Mouse (Mus musculus) forebrain, postnatal 0 days (tissue): ENCODE data around the gene Il34. TPM values are rescaled to one million over a fixed set of nuclear protein-coding genes. Genes with fewer than 3 reads are reported as not detected.

Experiments
- ATAC-seq: fragments of 200-750 bp; cut with Nextera tagmentation; 2 replicates; pipeline ENCODE4 v1.8.0; 2017; ENCODE audit warnings: mild to moderate bottlenecking, moderate library complexity
- DNase-seq: peaks from one replicate; pipeline ENCODE4 v3.0.0-alpha.2; 2015
- H3K27ac ChIP-seq: fragments of 300-500 bp; sonication (generic); 2 replicates; pipeline ENCODE4 v1.5.1; 2014; ENCODE audit warnings: low read depth, mild to moderate bottlenecking, antibody characterized with exemption, low read length, moderate library complexity, mixed read lengths
- H3K27me3 ChIP-seq: fragments of 300-500 bp; sonication (generic); 2 replicates; pipeline ENCODE4 v1.6.1; 2014; ENCODE audit warnings: mild to moderate bottlenecking, low read length, mixed read lengths; ENCODE audit not compliant: insufficient read depth
- H3K36me3 ChIP-seq: fragments of 300-500 bp; sonication (generic); 2 replicates; pipeline ENCODE4 v1.6.1; 2014; ENCODE audit warnings: mild to moderate bottlenecking, moderate library complexity; ENCODE audit not compliant: insufficient read depth
- H3K4me1 ChIP-seq: fragments of 300-500 bp; sonication (generic); 2 replicates; pipeline ENCODE4 v1.6.1; 2014; ENCODE audit warnings: antibody characterized with exemption; ENCODE audit not compliant: insufficient read depth
- H3K4me2 ChIP-seq: fragments of 300-500 bp; sonication (generic); 2 replicates; pipeline ENCODE4 v1.6.1; 2014; ENCODE audit warnings: low read depth, mild to moderate bottlenecking, moderate library complexity
- H3K4me3 ChIP-seq: fragments of 300-500 bp; sonication (generic); 2 replicates; pipeline ENCODE4 v1.5.1; 2014; ENCODE audit warnings: low read depth, low read length, mixed read lengths
- H3K9ac ChIP-seq: fragments of 300-500 bp; sonication (generic); 2 replicates; pipeline ENCODE4 v1.6.1; 2014; ENCODE audit warnings: mild to moderate bottlenecking
- H3K9me3 ChIP-seq: fragments of 300-500 bp; sonication (generic); 2 replicates; pipeline ENCODE4 v1.6.1; 2016; ENCODE audit warnings: low read length
- CTCF ChIP-seq: sonication (generic); IDR thresholded peaks from 2 replicates; pipeline ENCODE4 v1.5.1; 2016; ENCODE audit warnings: antibody characterized with exemption, control low read depth, low read depth
- WGBS: fragments of 180-500 bp; shearing (Covaris S2); extraction: QIAGEN DNeasy Blood & Tissue Kit; methylation state at CpG from one replicate; pipeline ENCODE4 v1.1.7; 2014; 5-methylcytosine and 5-hydroxymethylcytosine counted together
- polyA plus RNA-seq: library from polyadenylated mRNA; unstranded; fragments of >200 nt; fragmentation: Nextera tagmentation; extraction: Ambion mirVana; gene quantifications from 2 replicates; pipeline ENCODE4 v1.2.1, GENCODE M21; 2015
- total RNA-seq: library from RNA; depleted of rRNA; stranded (reverse); fragments of >200 nt; gene quantifications from 2 replicates; pipeline ENCODE4 v1.2.3, GENCODE M21; 2014

The Il34 gene
- total and polyA plus RNA-seq, 2 experiments from 2014 or later: 8.8 to 11.1 TPM

DNA sequence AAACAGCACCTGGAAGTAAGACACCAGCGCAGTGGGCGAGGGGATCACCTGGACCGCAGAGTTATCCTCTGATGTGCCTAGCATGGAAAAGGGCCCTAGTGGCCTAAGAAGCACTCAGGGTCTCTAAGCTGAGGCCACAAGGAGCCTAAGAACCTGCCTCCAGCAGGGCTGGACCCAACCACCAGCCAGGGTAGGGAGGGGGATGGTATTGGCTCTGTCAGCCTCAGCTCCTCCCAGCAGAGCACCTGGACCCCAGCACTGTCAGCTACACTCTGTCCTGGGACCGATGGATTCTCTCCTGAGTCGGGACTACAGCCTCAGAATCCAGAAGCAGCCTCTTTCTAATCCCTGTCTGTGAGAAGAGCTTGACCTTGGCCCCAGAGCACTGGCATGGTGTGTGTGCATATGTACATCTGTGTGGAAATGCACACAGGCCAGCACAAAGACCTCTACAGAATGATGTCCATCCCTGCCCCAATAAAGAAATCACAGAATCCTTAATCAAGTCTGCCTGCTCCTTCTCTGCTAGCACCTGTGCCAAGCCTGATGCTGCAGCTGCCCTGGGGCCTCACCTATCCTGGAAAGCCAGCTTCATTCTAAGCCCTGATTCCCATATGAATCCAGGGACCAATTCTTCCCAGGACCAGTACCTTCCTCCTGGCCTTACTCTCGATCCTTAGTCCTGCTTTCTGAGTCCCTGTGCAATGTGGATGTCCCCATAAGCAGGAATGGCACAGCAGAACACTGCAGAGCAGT is 85.6 kb downstream of the Il34 start:
- Histone ChIP-seq H3K9me3 (no peaks in the 10 kb centered on the region), H3K36me3 (peaks cover 4% of the 10 kb centered on the region; the same call in 1 of the 2 replicates), H3K27me3 (no peaks in the 10 kb centered on the region), H3K4me1 (peaks cover 51% of the 10 kb centered on the region), H3K4me2 (peak overlapping the region; percentile 64), H3K27ac (peak overlapping the region; percentile 93), H3K9ac (peak overlapping the region; percentile 99), H3K4me3 (peak overlapping the region; percentile 89)
- TF ChIP-seq CTCF: no peak
- ATAC-seq (no peak), DNase-seq (no peak)
- WGBS: 56% methylated on average over 6 of the region's 6 CpGs

DNA sequence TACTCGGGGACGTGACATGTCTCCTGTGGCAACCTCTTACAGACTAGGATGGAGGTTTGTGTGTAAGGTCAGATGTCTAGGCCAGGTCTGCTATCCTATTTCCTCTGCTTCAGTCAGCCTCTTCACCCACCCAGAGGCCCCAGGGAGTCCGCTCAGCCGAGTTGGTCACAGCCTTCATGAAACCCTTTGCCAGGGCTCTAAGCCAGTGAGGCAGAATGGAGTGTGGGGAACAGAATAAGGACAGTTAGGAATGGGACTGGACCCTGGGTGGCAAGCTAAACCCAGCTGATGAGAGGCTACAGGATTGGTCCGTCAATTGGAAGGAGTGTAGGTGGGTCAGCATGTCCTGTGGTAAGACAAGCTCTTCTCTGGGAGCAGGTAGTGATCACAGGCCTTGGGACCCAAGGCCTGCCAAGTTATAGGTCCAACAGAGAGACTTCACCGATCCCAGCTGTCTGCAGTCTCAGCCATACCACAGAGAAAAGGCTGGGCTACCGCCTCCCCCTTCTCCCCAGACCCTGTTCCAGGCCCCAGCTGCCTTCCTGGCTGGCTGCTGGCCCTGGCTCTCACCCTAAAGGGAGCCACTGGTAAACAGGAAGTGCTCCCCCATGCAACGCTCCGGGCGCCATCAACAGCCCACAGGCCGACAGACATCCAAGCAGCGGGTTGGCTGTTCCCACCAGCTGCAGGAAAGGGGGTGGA is 86.6 kb downstream of the Il34 start:
- peak; percentile 70 for DNase-seq
- H3K9ac ChIP-seq: peak overlapping the region; percentile 1; the same call in 1 of the 2 replicates

GRCm38 (mm10) chr8:110718209-110718968 is 87.3 kb downstream of the Il34 start:
- peaks cover 55% of the 10 kb centered on the region for H3K4me1 ChIP-seq
- no peak for TF ChIP-seq CTCF
- ATAC-seq (no peak), DNase-seq (no peak)
- no peak overlapping the region for H3K9ac ChIP-seq
- peak overlapping the region; percentile 93 for H3K27ac ChIP-seq
- 80% methylated on average over 8 of the region's 8 CpGs for WGBS
- H3K36me3 ChIP-seq: 0 out of 2 replicates have a peak, but pooled peaks cover 4% of the 10 kb centered on the region
- H3K27me3 ChIP-seq: no peaks in the 10 kb centered on the region
- H3K4me3 ChIP-seq: no peak overlapping the region
- no peaks in the 10 kb centered on the region for H3K9me3 ChIP-seq
- no peak overlapping the region for H3K4me2 ChIP-seq

More for the DNA sequence above, 86.6 kb downstream of the Il34 start:
- Histone ChIP-seq H3K9me3 (no peaks in the 10 kb centered on the region), H3K36me3 (0 out of 2 replicates have a peak, but pooled peaks cover 4% of the 10 kb centered on the region), H3K27me3 (no peaks in the 10 kb centered on the region), H3K4me3 (no peak overlapping the region), H3K4me1 (peaks cover 54% of the 10 kb centered on the region), H3K4me2 (no peak overlapping the region), H3K27ac (peak overlapping the region; percentile 93)
- WGBS: 34% methylated on average over 12 of the region's 12 CpGs
- ATAC-seq: peak; percentile 12
- TF ChIP-seq CTCF: no peak

DNA sequence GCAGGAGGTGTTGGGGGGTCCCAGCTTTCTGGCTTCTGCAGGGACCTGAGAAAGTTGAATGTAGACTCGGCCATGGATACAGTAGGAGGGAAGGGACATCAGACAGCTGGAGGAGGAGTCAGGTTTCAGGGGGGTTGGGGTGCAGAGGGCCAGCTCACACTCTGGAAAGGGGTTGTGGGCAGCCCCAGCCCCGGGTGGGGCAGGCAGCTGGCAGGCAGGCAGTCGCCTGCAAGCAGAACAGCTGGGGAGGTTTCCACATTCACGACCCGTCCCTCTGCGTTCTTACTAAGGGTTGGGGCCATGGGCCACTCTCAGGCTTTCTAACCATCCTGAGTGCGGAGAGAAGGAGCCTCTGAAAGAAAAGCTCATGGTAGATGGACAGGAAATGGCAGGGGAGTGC is 88.6 kb downstream of the Il34 start:
- ATAC-seq (no peak), DNase-seq (no peak)
- WGBS: 73% methylated on average over 7 of the region's 7 CpGs
- no peak overlapping the region for H3K4me3 ChIP-seq
- H3K27ac ChIP-seq: peak overlapping the region; percentile 91; the same call in 1 of the 2 replicates
- H3K4me2 ChIP-seq: no peak overlapping the region
- H3K9me3 ChIP-seq: no peaks in the 10 kb centered on the region
- H3K4me1 ChIP-seq: peaks cover 55% of the 10 kb centered on the region
- no peak for TF ChIP-seq CTCF
- H3K27me3 ChIP-seq: no peaks in the 10 kb centered on the region
- no peak overlapping the region for H3K9ac ChIP-seq
- H3K36me3 ChIP-seq: peaks cover 15% of the 10 kb centered on the region

- Histone ChIP-seq H3K4me3 (no peak overlapping the region), H3K36me3 (peaks cover 22% of the 10 kb centered on the region), H3K9me3 (no peaks in the 10 kb centered on the region), H3K9ac (0 out of 2 replicates have a peak overlapping the region, but pooled peaks have one; percentile 10), H3K27ac (peak overlapping the region; percentile 91), H3K4me2 (no peak overlapping the region), H3K27me3 (no peaks in the 10 kb centered on the region), H3K4me1 (peaks cover 55% of the 10 kb centered on the region)
- DNase-seq (peak; percentile 86), ATAC-seq (peak; percentile 76)
- WGBS: 28% methylated on average over 4 of the region's 4 CpGs
- TF ChIP-seq CTCF: no peak
These were observed 89.6 kb downstream of the Il34 start for GRCm38 (mm10) chr8:110716075-110716474.

GRCm38 (mm10) chr8:110714827-110715519 is 90.8 kb downstream of the Il34 start:
- Histone ChIP-seq H3K27ac (peak overlapping the region; percentile 91), H3K4me1 (peaks cover 50% of the 10 kb centered on the region), H3K9me3 (no peaks in the 10 kb centered on the region), H3K36me3 (peaks cover 30% of the 10 kb centered on the region), H3K4me3 (no peak overlapping the region), H3K27me3 (no peaks in the 10 kb centered on the region), H3K9ac (peak overlapping the region; percentile 10), H3K4me2 (no peak overlapping the region)
- ATAC-seq (peak; percentile 53), DNase-seq (peak; percentile 85)
- 51% methylated on average over 15 of the region's 15 CpGs for WGBS
- no peak for TF ChIP-seq CTCF
